Mouse (Mus musculus) limb, embryonic 15.5 days (tissue): ENCODE measurements around the gene Ppp1r1b. TPM values are rescaled to one million over a fixed set of nuclear protein-coding genes. Genes with fewer than 3 reads are reported as not detected.

Experiments
- ATAC-seq: fragments of 200-750 bp; cut with Nextera tagmentation; 2 replicates; pipeline ENCODE4 v1.8.0; 2017; ENCODE audit warnings: low read depth, moderate TSS enrichment; ENCODE audit not compliant: insufficient number of reproducible peaks, low FRiP score, low TSS enrichment
- H3K27ac ChIP-seq: fragments of 300-500 bp; sonication (generic); 2 replicates; pipeline ENCODE4 v1.5.1; 2015; ENCODE audit warnings: moderate library complexity, mild to moderate bottlenecking, inconsistent platforms
- H3K27me3 ChIP-seq: fragments of 300-500 bp; sonication (generic); 2 replicates; pipeline ENCODE4 v1.6.1; 2015; ENCODE audit warnings: inconsistent platforms
- H3K36me3 ChIP-seq: fragments of 300-500 bp; sonication (generic); 2 replicates; pipeline ENCODE4 v1.6.1; 2015; ENCODE audit warnings: inconsistent platforms
- H3K4me1 ChIP-seq: fragments of 300-500 bp; sonication (generic); 2 replicates; pipeline ENCODE4 v1.6.1; 2015; ENCODE audit warnings: inconsistent platforms
- H3K4me2 ChIP-seq: fragments of 300-500 bp; sonication (generic); 2 replicates; pipeline ENCODE4 v1.6.1; 2015; ENCODE audit warnings: mild to moderate bottlenecking, inconsistent platforms
- H3K4me3 ChIP-seq: fragments of 300-500 bp; sonication (generic); 2 replicates; pipeline ENCODE4 v1.5.1; 2015; ENCODE audit warnings: mild to moderate bottlenecking, inconsistent platforms
- H3K9ac ChIP-seq: fragments of 300-500 bp; sonication (generic); 2 replicates; pipeline ENCODE4 v1.6.1; 2015; ENCODE audit warnings: inconsistent platforms
- H3K9me3 ChIP-seq: fragments of 300-500 bp; sonication (generic); 2 replicates; pipeline ENCODE4 v1.6.1; 2016; ENCODE audit warnings: inconsistent platforms
- WGBS: fragments of 180-500 bp; shearing (Covaris S2); methylation state at CpG from one replicate; pipeline ENCODE4 v1.1.7; 2015; 5-methylcytosine and 5-hydroxymethylcytosine counted together
- polyA plus RNA-seq: library from polyadenylated mRNA; unstranded; fragments of >200 nt; fragmentation: Nextera tagmentation; extraction: Ambion mirVana; gene quantifications from 2 replicates; pipeline ENCODE4 v1.2.1, GENCODE M21; 2015

Ppp1r1b gene
- polyA plus RNA-seq: 3.7 and 4.3 TPM in 2 replicates

- peaks cover 25% of the 10 kb centered on the region for H3K4me1 ChIP-seq
- ATAC-seq: 0 out of 2 replicates have a peak, but pooled peaks have one; percentile 22
- H3K4me3 ChIP-seq: peak within 1 kb of the TSS; percentile 53
- H3K9me3 ChIP-seq: no peaks in the 10 kb centered on the region
- no peaks in the 10 kb centered on the region for H3K36me3 ChIP-seq
- peaks cover 85% of the 10 kb centered on the region for H3K27me3 ChIP-seq
- H3K27ac ChIP-seq: no peak within 1 kb of the TSS
- peak within 1 kb of the TSS; percentile 95 for H3K4me2 ChIP-seq
- H3K9ac ChIP-seq: peak within 1 kb of the TSS; percentile 39
- under 1% methylated on average over 55 of the region's 55 CpGs for WGBS
Measured at GRCm38 (mm10) chr11:98348083-98348961, at the start of gene Ppp1r1b. TSS of gene Ppp1r1b (plus strand) at chr11:98348404.

- Histone ChIP-seq H3K4me1 (peaks cover 22% of the 10 kb centered on the region), H3K4me3 (no peak overlapping the region), H3K4me2 (no peak overlapping the region), H3K27me3 (peaks cover 66% of the 10 kb centered on the region), H3K27ac (no peak overlapping the region), H3K9ac (no peak overlapping the region), H3K36me3 (no peaks in the 10 kb centered on the region), H3K9me3 (no peaks in the 10 kb centered on the region)
- 10% methylated on average over 10 of the region's 10 CpGs for WGBS
- ATAC-seq: no peak
Measured at GRCm38 (mm10) chr11:98298484-98299205, 49.6 kb upstream of the Ppp1r1b start.

- H3K27ac ChIP-seq: no peak overlapping the region
- no peak for ATAC-seq
- 1% methylated on average over 26 of the region's 26 CpGs for WGBS
- H3K4me1 ChIP-seq: peaks cover 9% of the 10 kb centered on the region
- no peak overlapping the region for H3K4me3 ChIP-seq
- no peak overlapping the region for H3K9ac ChIP-seq
- no peaks in the 10 kb centered on the region for H3K9me3 ChIP-seq
- H3K36me3 ChIP-seq: no peaks in the 10 kb centered on the region
- peaks cover 81% of the 10 kb centered on the region for H3K27me3 ChIP-seq
- no peak overlapping the region; the same call in 1 of the 2 replicates for H3K4me2 ChIP-seq
Measured at GRCm38 (mm10) chr11:98313790-98314323, 34.3 kb upstream of the Ppp1r1b start.

- H3K36me3 ChIP-seq: no peaks in the 10 kb centered on the region
- H3K9ac ChIP-seq: no peak overlapping the region
- H3K4me1 ChIP-seq: peaks cover 25% of the 10 kb centered on the region
- H3K9me3 ChIP-seq: no peaks in the 10 kb centered on the region
- ATAC-seq: no peak
- H3K27me3 ChIP-seq: peaks cover 96% of the 10 kb centered on the region
- WGBS: 2% methylated on average over 7 of the region's 7 CpGs
- H3K27ac ChIP-seq: no peak overlapping the region
- no peak overlapping the region for H3K4me2 ChIP-seq
- no peak overlapping the region for H3K4me3 ChIP-seq
Measured at GRCm38 (mm10) chr11:98317479-98317878, 30.7 kb upstream of the Ppp1r1b start.

- Histone ChIP-seq H3K9me3 (no peaks in the 10 kb centered on the region), H3K4me3 (no peak overlapping the region), H3K27me3 (peaks cover 99% of the 10 kb centered on the region), H3K4me1 (peaks cover 25% of the 10 kb centered on the region), H3K4me2 (0 out of 2 replicates have a peak overlapping the region, but pooled peaks have one; percentile 4), H3K27ac (no peak overlapping the region), H3K9ac (no peak overlapping the region), H3K36me3 (no peaks in the 10 kb centered on the region)
- 0 out of 2 replicates have a peak, but pooled peaks have one; percentile 19 for ATAC-seq
- WGBS: 1% methylated on average over 14 of the region's 14 CpGs
Measured at GRCm38 (mm10) chr11:98318421-98319116, 29.6 kb upstream of the Ppp1r1b start.

- H3K9ac ChIP-seq: no peak overlapping the region
- peaks cover 100% of the 10 kb centered on the region for H3K27me3 ChIP-seq
- H3K4me2 ChIP-seq: no peak overlapping the region
- ATAC-seq: no peak
- no peaks in the 10 kb centered on the region for H3K9me3 ChIP-seq
- H3K27ac ChIP-seq: no peak overlapping the region
- peaks cover 21% of the 10 kb centered on the region for H3K4me1 ChIP-seq
- H3K36me3 ChIP-seq: no peaks in the 10 kb centered on the region
- H3K4me3 ChIP-seq: no peak overlapping the region
- 3% methylated on average over 15 of the region's 15 CpGs for WGBS
Measured at GRCm38 (mm10) chr11:98319120-98319519, 29.1 kb upstream of the Ppp1r1b start.

GRCm38 (mm10) chr11:98319544-98319943 is 28.7 kb upstream of the Ppp1r1b start:
- H3K27me3 ChIP-seq: peaks cover 100% of the 10 kb centered on the region
- peaks cover 21% of the 10 kb centered on the region for H3K4me1 ChIP-seq
- H3K9ac ChIP-seq: no peak overlapping the region
- no peaks in the 10 kb centered on the region for H3K36me3 ChIP-seq
- no peak overlapping the region for H3K4me3 ChIP-seq
- H3K27ac ChIP-seq: no peak overlapping the region
- ATAC-seq: no peak
- H3K4me2 ChIP-seq: no peak overlapping the region
- H3K9me3 ChIP-seq: no peaks in the 10 kb centered on the region
- 13% methylated on average over 4 of the region's 4 CpGs for WGBS

- no peak for ATAC-seq
- Histone ChIP-seq H3K9me3 (no peaks in the 10 kb centered on the region), H3K36me3 (no peaks in the 10 kb centered on the region), H3K9ac (no peak overlapping the region), H3K27me3 (peaks cover 100% of the 10 kb centered on the region), H3K4me2 (no peak overlapping the region), H3K4me1 (peaks cover 21% of the 10 kb centered on the region), H3K27ac (no peak overlapping the region), H3K4me3 (no peak overlapping the region)
- WGBS: 6% methylated on average over 2 of the region's 2 CpGs
Measured at GRCm38 (mm10) chr11:98319944-98320343, 28.3 kb upstream of the Ppp1r1b start.

GRCm38 (mm10) chr11:98320381-98320780 is 27.8 kb upstream of the Ppp1r1b start:
- H3K27me3 ChIP-seq: peaks cover 100% of the 10 kb centered on the region
- 8% methylated on average over 12 of the region's 12 CpGs for WGBS
- H3K4me2 ChIP-seq: peak overlapping the region; percentile 24; the same call in 1 of the 2 replicates
- no peaks in the 10 kb centered on the region for H3K36me3 ChIP-seq
- H3K4me3 ChIP-seq: no peak overlapping the region
- H3K9ac ChIP-seq: no peak overlapping the region
- H3K27ac ChIP-seq: no peak overlapping the region
- no peaks in the 10 kb centered on the region for H3K9me3 ChIP-seq
- ATAC-seq: no peak
- peaks cover 21% of the 10 kb centered on the region for H3K4me1 ChIP-seq

GRCm38 (mm10) chr11:98320806-98321676 is 27.2 kb upstream of the Ppp1r1b start:
- Histone ChIP-seq H3K27ac (no peak overlapping the region), H3K9ac (no peak overlapping the region), H3K9me3 (no peaks in the 10 kb centered on the region), H3K4me1 (peaks cover 21% of the 10 kb centered on the region), H3K27me3 (peaks cover 100% of the 10 kb centered on the region), H3K4me3 (no peak overlapping the region), H3K36me3 (no peaks in the 10 kb centered on the region), H3K4me2 (no peak overlapping the region)
- 1% methylated on average over 30 of the region's 30 CpGs for whole genome bisulfite sequencing
- ATAC-seq: no peak

GRCm38 (mm10) chr11:98321677-98322003 is 26.6 kb upstream of the Ppp1r1b start:
- Histone ChIP-seq H3K36me3 (no peaks in the 10 kb centered on the region), H3K9me3 (no peaks in the 10 kb centered on the region), H3K4me2 (no peak overlapping the region), H3K27me3 (peaks cover 100% of the 10 kb centered on the region), H3K4me3 (no peak overlapping the region), H3K9ac (no peak overlapping the region), H3K4me1 (peaks cover 21% of the 10 kb centered on the region), H3K27ac (no peak overlapping the region)
- WGBS: 8% methylated on average over 5 of the region's 5 CpGs
- no peak for ATAC-seq
